Mouse (Mus musculus): Measurements from ENCODE around the gene Cblb.

Cblb gene

DNA sequence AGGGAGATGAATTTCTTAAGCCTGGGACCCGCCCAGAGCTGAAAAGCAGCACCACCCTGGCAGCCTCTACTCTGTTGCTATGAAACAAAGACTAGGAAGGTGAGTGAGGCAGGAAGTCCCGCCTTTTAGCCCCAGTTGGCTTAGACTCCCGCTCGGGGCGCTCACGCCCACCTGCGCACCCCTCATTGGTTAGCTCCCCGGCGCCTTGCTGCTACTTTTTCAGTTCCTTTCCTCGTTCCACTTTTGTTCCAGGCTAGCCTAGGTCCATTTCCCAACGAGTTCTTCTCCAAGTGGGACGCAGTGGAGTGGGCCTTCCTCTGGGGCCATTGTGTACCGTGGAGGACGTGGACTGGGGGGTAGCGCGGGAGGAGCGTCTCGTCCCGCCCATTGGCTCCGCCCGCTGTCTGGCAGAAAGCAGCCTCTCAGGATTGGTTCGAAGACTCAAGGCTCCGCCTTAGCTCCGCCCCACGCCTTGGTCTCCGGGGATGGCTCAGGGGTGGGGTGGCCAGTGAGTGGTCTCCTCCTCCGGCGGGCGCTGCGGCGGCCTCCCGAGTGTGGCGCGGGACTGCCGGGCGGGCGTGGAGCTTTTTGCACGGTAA lies at the start of gene Cblb:
Gene Cblb, plus strand, starts transcription at position 135 of the 599 bp plus-strand sequence.
- DNase-seq (ENCODE audit: low spot score in 2 of 2), result peak; percentile 87 to 95

DNA sequence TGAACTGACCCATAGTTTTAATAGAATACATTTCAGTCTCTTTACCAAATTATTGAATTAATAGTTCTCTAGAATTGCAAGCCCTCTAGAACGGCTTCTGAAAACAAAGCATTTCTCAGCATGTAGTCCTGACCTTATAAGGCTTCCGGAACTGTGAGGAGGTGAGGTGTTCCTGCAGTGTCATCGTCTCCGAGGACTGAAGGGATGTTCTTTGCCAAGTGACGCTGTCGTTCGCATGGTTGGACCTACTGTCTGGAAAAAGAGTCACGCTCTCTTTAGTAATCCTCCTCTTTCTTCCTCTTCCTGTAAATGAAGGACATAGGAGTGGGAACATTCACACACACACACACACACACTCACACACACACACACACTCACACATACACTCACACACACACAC lies 45.6 kb upstream of the Cblb start:
- DNase-seq (ENCODE audit: low spot score in 2 of 2), result no peak

DNA sequence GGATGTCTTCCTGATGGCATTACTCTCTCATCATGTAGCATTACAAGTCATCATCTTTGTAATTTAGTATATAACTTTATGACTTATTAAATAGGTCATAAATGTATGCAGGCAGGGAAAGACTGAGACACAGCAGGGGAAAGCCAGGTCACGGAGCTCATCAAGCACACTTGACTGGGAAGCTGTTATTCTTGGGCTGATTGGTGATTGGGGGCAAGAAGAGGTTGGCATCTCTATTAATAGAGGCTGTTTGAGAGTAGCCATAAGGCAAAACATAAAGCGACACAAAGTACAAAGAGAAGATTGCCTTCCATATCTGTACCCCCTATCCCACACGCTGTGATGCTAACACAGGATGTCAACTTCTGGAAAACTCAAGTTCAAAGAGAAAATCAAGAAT lies 44.8 kb upstream of the Cblb start:
- no peak for DNase-seq (ENCODE audit: low spot score in 2 of 2)

DNA sequence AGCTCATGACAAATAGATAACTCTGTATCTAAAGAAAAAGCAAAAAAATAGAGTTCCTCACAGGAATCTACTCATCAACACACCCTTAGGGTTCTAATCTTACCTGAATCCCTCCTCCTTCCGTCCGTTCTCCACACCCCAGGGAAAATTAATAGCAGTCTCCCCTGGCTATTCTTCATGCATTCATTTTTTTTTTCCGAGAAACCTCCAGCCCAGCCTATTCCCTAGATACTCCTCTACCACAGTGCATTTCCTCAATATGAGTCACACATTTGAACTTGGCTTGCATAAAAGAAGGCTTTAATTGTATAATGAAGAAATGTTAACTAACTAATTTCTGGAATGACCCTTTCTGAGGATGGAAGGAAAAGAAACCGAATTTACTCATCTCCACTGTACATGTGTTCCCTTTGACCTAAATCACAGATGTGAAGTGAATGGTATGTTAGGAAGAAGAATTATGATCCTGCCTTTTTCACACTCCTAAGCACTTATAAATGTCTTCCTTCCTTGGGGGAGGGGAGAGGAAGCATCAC lies 43.9 kb upstream of the Cblb start:
- no peak for DNase-seq (ENCODE audit: low spot score in 2 of 2)

DNA sequence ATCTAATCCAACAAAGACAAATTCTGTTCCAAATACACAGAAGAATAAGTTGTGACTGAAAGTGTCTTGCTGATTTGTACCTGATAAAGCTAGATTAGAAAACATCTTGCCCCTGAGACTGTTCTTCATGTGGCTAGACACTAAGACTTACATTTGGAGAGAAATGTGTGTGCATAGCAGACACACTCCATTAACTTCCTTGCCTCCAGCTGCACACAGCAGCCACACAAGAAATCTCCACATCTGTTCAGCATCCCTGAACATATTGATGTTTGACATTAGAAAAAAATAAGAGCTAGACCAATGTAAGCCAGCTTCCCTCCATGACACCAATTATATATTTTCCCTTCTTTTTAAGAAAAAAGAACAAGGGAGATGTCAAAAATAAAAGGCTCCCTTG lies 43.0 kb upstream of the Cblb start:
- no peak for DNase-seq (ENCODE audit: low spot score in 2 of 2)

DNA sequence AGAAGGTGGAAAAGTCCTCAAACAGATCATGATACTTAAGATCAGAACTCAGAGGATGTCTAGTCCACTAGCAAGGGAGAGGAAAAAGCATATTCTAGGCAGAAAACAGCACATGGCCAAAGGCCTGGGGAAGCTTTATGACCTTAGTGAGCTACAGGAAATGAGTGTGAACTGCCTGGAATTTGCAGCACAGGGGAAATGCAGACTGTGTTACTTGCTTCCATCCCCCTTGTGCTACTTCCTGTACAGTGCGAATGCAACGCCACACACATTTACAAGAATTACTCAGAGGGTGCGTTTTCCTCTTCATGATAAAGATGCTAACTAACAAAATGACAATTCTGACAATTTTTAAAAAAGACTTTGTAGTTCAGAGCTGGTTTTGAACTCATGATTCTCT lies 41.8 kb upstream of the Cblb start:
- DNase-seq (ENCODE audit: low spot score in 2 of 2), result no peak

DNA sequence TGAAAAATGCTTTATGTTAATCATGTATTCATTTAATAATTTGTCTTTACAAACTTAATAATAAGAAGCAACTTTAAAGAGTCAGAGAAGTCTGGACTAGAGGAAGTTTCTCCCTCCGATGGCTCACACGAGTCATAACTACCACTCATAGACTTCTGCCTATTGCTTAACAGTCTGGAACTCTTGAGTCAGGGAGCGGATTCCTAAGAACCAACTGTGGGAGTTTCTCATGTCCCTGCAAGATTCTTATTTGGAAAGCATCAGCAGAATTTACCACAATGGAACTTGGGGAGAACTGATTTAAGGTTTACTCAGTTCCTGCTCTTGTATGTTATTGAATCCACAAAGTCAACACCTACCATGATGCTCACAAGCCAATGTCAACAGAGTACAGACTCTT lies 31.0 kb upstream of the Cblb start:
- DNase-seq (ENCODE audit: low spot score in 2 of 2), result no peak

DNA sequence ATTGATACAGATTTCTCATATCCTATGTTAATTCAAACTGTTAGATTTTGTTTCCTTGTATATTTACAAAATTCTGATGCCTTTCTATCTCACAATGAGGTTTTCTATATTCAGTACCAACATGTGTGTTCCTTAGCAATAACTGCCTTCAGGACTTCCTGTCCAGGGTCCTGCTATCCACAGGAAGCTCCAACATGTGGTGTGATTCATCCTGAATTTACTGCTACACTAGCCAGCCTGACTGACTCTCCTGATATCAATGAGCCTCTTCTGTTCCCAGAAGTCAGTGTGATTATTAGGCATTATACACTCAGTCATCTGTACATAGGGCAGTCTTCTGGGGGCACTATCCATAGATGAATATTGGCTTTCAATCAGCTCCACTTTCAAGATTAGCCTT lies 30.2 kb upstream of the Cblb start:
- DNase-seq (ENCODE audit: low spot score in 2 of 2), result no peak

DNA sequence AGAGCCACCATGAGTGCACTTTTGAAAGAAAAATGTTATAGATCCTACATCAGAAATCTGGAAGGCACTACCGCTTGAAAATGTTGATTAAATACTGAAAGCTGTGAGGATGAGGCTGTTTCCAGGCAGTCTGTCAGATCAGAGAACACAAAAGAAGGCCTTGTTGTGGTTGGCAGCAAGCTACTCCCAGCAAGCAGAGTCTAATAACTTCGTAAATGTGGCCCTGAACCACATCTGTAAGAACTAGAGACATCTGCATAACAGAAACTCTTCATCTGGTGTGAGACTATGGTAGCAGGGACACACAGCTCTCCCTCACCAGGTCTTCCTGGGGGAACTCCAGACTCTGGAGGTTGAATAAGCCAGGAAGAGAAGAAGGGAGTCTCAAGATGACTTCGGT lies 24.0 kb upstream of the Cblb start:
- DNase-seq (ENCODE audit: low spot score in 2 of 2), result no peak

DNA sequence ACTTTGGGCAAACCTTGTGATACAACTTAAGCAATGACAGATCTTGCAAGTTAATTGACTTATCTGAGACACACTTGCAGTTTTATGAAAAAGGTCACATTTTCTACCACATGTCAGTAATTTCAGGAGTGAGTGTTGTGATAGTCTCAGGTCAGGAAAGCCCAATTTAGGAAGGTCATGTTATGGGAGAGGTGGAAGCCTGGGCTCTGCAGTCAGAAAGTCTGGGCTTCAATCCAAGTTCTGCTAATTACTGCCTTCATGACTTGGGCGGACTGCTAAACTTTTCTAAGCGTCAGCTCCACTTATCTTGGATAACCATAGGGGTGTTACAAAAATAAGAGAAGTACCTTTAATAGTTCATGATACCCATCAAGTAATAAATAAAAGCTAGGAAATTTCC lies 22.6 kb upstream of the Cblb start:
- DNase-seq (ENCODE audit: low spot score in 2 of 2), result no peak

DNA sequence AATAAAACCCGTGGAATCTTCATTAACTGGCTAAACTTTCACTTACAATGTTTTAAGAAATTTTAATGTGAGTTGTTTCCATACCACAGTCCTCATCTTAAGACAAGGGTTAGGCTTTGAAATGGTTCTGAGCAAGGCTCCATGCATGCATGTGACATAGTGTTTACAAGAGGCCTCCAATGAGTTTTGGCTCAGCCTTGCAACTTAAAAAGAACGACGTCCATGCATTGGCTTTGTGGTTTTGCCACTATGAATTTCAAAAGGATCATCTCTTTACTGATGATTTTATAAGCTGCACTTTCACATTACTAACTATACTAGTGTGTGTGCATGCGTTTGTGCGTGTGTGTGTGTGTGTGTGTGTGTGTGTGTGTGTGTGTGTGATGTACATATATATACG lies 21.6 kb upstream of the Cblb start:
- no peak for DNase-seq (ENCODE audit: low spot score in 2 of 2)

DNA sequence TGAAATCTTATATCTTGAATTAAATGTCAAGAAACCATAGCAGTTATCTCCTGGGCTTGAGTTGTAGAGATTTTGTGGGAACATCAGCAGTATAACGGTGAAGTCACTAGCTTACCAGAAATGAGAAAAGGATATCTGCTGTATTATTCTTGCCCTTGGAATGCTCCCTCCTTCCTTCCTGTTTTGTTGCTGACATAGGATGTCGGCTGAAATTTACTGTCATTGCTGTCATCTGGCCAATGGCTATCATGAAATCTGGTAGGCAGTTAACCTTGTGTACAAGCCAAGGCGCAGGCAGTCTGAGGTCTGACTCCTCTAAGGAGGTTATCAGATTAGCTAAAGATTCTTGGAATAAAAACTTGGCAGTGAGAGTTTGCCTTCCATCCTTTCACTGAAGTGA lies 18.0 kb upstream of the Cblb start:
- no peak for DNase-seq (ENCODE audit: low spot score in 2 of 2)

DNA sequence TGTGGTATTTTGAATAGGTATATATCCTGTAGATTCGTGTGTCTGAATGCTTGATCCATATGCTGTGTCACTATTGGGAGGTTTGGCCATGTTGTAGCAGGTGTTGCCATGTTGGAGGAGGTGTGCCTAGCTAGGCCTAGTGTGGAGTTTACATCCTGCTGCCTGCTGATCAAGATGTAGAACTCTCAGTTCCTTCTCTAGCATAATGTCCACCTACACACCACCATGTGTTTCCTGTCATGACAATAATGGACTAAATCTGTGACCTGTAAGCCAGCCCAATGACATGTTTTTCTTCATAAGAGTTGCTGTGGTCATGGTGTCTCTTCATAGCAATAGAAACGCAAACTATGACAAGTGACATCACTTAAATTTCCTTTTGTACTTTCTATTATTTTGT lies 17.2 kb upstream of the Cblb start:
- DNase-seq (ENCODE audit: low spot score in 2 of 2), result no peak

DNA sequence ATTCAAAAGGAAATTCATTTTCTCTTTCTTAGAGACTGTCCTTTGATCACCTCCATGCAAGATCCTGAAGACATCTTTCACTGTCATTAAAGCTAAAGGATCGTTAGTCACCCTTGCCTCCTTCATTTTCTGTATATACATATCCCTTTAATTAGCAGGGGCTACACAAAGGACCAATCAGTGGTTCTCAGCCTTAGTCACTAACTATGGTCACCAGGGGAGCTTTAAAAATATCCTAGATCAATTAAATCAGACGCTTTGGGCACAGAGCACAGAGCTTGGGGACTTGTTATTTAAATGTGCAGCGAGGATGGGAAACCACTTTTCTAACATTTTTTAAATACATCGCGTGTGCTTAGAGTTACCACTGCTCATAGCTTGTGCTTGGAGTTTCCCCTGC lies 7.6 kb upstream of the Cblb start:
- no peak for DNase-seq (ENCODE audit: low spot score in 2 of 2)

DNA sequence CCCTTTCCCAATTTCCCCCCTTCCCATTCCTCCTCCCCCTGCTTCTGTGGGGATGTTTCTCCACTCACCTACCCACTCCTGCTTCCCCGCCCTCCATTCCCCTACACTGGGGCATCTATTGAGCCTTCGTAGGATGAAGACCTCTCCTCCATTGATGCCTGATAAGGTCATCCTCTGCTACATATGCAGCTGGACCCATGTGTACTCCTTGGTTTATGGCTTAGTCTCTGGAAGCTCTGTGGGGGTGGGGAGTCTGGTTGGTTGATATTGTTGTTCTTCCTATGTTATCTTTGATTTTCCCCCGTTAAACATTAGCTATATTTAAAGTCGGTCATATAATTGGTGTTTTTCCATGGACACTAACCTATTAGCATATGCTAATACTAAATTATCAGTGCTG lies 3.7 kb upstream of the Cblb start:
- no peak for DNase-seq (ENCODE audit: low spot score in 2 of 2)

DNA sequence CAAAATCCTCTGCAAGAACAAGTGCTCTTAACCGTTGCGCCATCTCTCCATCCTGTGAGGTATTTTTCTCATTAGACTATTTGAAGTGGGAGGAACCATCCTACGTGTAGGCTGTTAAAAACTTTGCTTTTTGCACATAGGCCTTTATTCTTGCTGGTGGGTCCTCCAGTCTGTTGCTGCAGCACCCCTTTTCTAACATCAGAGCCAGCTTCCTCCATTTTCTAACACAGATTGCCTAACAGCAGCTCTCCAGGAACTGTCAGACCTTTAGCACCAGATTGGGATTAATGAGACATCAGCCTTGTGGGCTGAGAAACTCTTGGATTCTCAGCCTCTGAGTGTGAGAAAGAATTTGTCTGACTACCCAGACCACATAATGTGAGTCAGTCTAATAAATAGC lies 2.0 kb upstream of the Cblb start:
- DNase-seq (ENCODE audit: low spot score in 2 of 2), result no peak

DNA sequence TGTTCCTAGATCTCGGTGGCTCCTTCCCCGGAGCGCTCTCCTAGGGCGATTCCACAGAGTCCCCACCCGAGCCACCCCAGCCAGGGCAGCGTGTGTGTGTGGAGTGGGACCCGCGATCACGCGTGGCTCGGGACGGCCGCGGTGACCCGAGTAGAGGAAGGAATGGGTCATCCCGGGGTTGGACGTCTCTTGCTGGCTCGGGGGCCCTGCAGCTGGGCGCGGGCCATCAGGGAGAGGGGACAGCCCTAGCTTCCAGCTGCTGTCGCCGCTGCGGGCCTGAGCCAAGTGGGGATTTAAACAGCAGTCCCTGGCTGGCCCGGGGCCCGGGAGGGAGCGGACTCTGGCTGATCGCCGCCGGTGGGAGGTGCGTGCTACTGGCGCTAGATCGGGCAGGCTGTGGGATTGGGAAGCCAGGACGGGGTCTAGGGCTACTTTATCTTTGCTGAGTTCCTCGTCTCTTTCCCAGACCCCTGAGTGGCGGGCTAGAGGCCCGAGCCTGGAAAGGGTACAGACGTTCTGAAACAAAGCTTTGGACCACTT lies 757 bp downstream of the Cblb start:
- DNase-seq (ENCODE audit: low spot score in 2 of 2), result peak; percentile 72 to 90

DNA sequence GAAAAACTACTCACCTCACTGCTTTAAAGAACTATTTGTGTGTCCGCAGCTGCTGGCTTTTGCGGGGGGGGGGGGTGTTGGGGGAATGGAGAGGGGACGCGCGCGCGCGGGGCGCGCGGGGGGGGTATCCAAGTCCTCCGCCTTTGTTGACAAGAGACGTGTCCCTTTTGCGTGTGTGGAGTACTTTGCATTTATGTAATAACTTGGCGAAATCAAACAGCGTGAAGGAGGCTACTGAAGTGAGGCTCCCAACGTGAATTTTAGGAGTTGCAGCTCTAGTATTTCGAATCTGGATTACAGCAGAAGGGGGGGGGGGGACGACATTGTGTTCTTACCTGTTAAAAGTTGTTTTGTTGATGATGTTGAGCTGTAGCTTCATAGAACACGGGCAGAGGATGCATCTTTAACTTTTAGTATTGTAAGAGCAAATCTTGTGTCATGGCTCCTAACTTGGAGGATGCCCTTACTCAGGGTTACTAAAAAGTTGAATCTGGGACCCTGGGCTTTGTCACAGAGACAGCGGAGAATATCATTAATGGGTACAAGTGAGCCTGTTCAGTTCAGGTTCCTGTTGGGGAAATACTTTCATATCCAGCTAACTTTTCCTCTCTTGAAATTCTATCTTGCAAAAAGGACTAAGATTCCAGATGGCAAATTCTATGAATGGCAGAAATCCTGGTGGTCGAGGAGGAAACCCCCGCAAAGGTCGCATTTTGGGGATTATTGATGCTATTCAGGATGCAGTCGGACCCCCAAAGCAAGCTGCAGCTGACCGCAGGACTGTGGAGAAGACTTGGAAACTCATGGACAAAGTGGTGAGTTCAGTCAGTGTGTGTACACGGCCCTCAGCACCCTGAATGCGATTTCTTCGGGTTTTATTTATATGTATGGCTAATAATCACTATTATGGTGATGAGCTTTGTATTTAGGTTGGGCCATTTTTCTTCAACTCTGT lies 1.6 kb downstream of the Cblb start:
- DNase-seq (ENCODE audit: low spot score in 2 of 2), result no peak

DNA sequence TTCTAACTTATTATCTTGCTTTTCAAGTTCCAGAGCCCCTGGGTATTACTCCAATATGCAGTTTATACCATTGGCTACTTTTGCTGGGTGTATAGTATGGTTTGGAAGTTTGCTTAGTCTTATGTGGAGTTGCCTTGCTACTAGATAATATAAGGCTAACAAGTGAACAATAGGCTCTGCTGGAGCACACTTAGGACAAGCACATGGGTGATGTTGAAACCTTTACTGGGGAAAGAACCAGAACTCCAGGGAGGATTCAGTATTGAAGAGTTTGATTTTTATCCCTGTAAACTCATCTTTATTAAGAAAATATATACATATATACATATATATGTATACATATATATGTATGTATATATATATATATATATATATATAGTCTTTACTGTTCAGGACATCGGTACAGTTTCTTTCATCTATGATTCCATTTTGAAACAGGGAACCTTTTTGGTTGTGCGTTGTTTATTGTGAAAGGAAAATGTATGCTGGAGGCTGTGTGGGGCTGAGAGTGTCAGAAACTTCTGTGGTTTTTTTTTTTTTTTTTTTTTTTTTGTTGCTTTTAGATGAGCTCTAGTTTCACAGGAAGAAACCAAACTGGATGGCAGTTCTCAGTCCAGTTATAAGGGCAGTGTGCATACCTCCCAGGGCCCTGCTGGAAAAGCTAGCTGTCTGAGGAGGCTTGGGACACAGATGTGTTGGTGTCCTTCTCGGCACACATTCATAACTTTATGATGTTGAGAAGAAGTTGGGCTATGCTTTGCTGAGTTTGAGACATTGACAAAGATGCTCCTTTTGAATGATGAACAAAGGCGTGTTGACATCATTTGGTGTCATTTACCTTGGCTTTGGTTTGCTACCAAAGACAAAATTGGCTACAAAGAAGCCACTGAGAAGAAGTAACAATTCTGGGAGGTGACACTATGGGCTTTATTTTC lies 2.6 kb downstream of the Cblb start:
- DNase-seq (ENCODE audit: low spot score in 2 of 2), result no peak

DNA sequence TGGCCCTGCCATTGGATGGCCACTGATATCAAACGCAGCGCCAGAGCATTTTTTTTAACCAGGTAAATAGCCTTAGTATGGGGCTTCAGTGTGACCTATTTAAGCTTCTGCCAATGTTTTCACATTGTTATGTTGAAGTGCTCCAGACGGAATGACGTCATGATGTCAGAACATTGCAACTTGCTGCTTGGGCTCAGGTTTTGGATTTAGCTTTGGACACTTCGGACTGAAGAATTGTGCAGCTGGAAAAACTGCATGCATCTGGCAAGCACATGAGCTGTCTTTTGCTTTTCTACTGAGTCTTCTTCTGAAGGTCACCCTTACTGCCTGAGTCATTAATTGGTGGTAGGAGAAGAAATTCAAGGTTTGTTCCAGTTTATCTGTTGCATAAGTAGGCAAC lies 3.3 kb downstream of the Cblb start:
- DNase-seq (ENCODE audit: low spot score in 2 of 2), result no peak

DNA sequence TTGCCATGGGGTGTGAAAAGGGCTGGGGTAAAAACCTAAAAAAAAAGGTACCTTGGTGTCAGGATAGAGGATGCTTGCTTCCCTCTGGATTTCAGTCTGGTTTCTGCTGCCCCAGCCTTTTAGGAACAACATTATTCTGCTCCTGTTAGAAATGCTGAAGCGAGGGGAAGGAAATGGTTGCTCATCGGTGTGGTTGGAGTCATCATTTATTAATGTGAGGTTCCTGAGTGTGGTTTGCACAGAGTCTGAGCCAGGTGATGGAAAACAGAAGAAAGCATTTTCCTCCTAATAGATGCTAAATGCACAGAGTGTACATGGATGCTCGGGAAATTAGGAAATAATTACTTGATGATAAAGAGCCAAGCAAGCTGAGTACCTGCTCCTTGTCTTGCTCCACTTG lies 5.3 kb downstream of the Cblb start:
- no peak for DNase-seq (ENCODE audit: low spot score in 2 of 2)

DNA sequence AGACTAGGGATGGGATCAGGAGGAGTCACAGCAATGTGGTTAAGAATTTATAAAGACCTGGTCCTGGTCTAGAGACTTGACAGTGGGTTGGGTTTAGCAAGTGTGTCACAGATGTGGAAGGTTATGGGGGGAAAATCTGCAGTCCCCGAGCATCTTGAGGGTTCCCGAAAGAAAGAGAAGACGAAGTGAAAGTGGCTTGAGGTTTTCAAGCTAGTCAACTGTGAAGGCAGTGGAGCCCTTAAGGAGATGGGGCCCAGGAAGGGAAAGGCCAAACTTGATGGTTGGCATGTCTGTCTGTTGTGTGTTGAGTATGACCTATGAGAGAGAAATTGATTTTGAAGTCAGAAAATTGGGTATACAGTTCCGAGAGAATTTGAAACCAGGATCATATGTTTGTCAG lies 7.3 kb downstream of the Cblb start:
- DNase-seq (ENCODE audit: low spot score in 2 of 2), result no peak

Measured in cerebellum, postnatal 4 days (tissue).